ENCODE assay signal across 9 mouse cellular contexts in genomic region chr4:139168985-139169747, GRCm38 (mm10). TPM values are rescaled to one million over a fixed set of nuclear protein-coding genes. Genes with fewer than 3 reads are reported as not detected.
DNase-seq lines count a peak whose midpoint lies in the region; ATAC-seq and TF ChIP-seq lines count a peak whose summit lies in the region.
"Had no signal": no experiment of that assay in that cellular context is flagged by ENCODE, and none has a peak within 500 bp of the region (broad histone marks: within the 10 kb centered on the region; RNA-seq: fewer than 3 reads in every experiment).

No protein-coding gene starts in this region.

- peak; percentile 32 for DNase-seq in kidney, adult 2 months
- DNase-seq in lung, embryonic 14.5 days, result peak; percentile 85
- DNase-seq in splenic B cell, adult 2 months (ENCODE audit: low read depth, low spot score), result peak; percentile 88
- no peak for DNase-seq in c-Kit-positive CD71-positive TER-119-positive erythroid progenitor cells, embryonic 14.5 days (ENCODE audit: low spot score)
- no peak for DNase-seq in urinary bladder, postnatal 14 days (ENCODE audit: low spot score)

- H3K4me2 ChIP-seq in kidney, embryonic 16.5 days (replicated peaks; ENCODE audit: low read depth, low read length), result no peak overlapping the region
- peak overlapping the region; percentile 5; the same call in 1 of the 2 replicates for H3K4me2 ChIP-seq in lung, embryonic 14.5 days
- no peak overlapping the region for H3K4me2 ChIP-seq in forebrain, embryonic 13.5 days
- H3K4me2 ChIP-seq: limb, embryonic 15.5 days had no signal

- no peak overlapping the region for H3K4me3 ChIP-seq in kidney, adult 2 months (ENCODE audit: insufficient read depth, low read depth, low read length)
- H3K4me3 ChIP-seq in kidney, embryonic 16.5 days (ENCODE audit: low read length), result no peak overlapping the region
- peak overlapping the region; percentile 23 for H3K4me3 ChIP-seq in bone marrow, adult 2 months (replicated peaks; ENCODE audit: control insufficient read depth, low read depth, low read length)
- no peak overlapping the region for H3K4me3 ChIP-seq in lung, embryonic 14.5 days (ENCODE audit: low read depth, low read length)
- no peak overlapping the region for H3K4me3 ChIP-seq in forebrain, embryonic 13.5 days
- H3K4me3 ChIP-seq: limb, embryonic 15.5 days had no signal

- 68% methylated on average over 15 of the region's 15 CpGs for WGBS in kidney, adult 2 months
- 80% methylated on average over 15 of the region's 15 CpGs for WGBS in kidney, embryonic 16.5 days
- 15% methylated on average over 15 of the region's 15 CpGs for WGBS in bone marrow, adult 2 months
- WGBS in lung, embryonic 14.5 days, result 35% methylated on average over 15 of the region's 15 CpGs
- WGBS in forebrain, embryonic 13.5 days, result 86% methylated on average over 15 of the region's 15 CpGs

- H3K9me3 ChIP-seq in kidney, embryonic 16.5 days (ENCODE audit: low read length), result no peaks in the 10 kb centered on the region
- no peaks in the 10 kb centered on the region for H3K9me3 ChIP-seq in lung, embryonic 14.5 days (ENCODE audit: low read depth, low read length)
- H3K9me3 ChIP-seq in forebrain, embryonic 13.5 days (replicated peaks), result no peaks in the 10 kb centered on the region
- H3K9me3 ChIP-seq: limb, embryonic 15.5 days had no signal

- H3K27ac ChIP-seq in kidney, adult 2 months (ENCODE audit: insufficient read depth, low read depth, low read length), result no peak overlapping the region
- H3K27ac ChIP-seq in kidney, embryonic 16.5 days (ENCODE audit: low read length), result no peak overlapping the region
- peak overlapping the region; percentile 61 for H3K27ac ChIP-seq in bone marrow, adult 2 months (ENCODE audit: control insufficient read depth, insufficient read depth, low read depth, low read length, poor library complexity)
- peak overlapping the region; percentile 87 for H3K27ac ChIP-seq in lung, embryonic 14.5 days (ENCODE audit: low read depth)
- H3K27ac ChIP-seq in forebrain, embryonic 13.5 days, result no peak overlapping the region
- H3K27ac ChIP-seq: limb, embryonic 15.5 days had no signal

- no peak for TF ChIP-seq CTCF in kidney, adult 2 months (conservative IDR thresholded peaks at IDR 0.05; ENCODE audit: insufficient read depth, insufficient read length, low read depth, low read length)
- no peak for TF ChIP-seq CTCF in bone marrow, adult 2 months (IDR thresholded peaks at IDR 0.05; ENCODE audit: control insufficient read depth, insufficient read depth, low read length)
- TF ChIP-seq CTCF in lung, embryonic 14.5 days (IDR thresholded peaks at IDR 0.05; ENCODE audit: low read depth), result peak; percentile 21

- no peaks in the 10 kb centered on the region for H3K36me3 ChIP-seq in kidney, adult 2 months (ENCODE audit: control insufficient read depth, insufficient read depth, low read length)
- no peaks in the 10 kb centered on the region for H3K36me3 ChIP-seq in kidney, embryonic 16.5 days (ENCODE audit: insufficient read depth, low read length)
- no peaks in the 10 kb centered on the region for H3K36me3 ChIP-seq in lung, embryonic 14.5 days (ENCODE audit: insufficient read depth)
- no peaks in the 10 kb centered on the region for H3K36me3 ChIP-seq in splenic B cell, adult 2 months (ENCODE audit: control insufficient read depth, insufficient read depth, low read length, poor library complexity, severe bottlenecking)
- H3K36me3 ChIP-seq in forebrain, embryonic 13.5 days (ENCODE audit: poor library complexity, severe bottlenecking), result no peaks in the 10 kb centered on the region
- H3K36me3 ChIP-seq: limb, embryonic 15.5 days had no signal

- ATAC-seq in kidney, embryonic 16.5 days (ENCODE audit: low FRiP score, low TSS enrichment), result no peak
- ATAC-seq in lung, embryonic 14.5 days (ENCODE audit: insufficient read depth), result peak; percentile 87
- ATAC-seq in forebrain, embryonic 13.5 days, result no peak

- no peak for TF ChIP-seq POLR2A in kidney, adult 2 months (IDR thresholded peaks at IDR 0.05; ENCODE audit: low read depth, low read length)
- no peak for TF ChIP-seq POLR2A in bone marrow, adult 2 months (IDR thresholded peaks at IDR 0.05; ENCODE audit: borderline replicate concordance, control insufficient read depth, low read depth, low read length)

- H3K9ac ChIP-seq in kidney, embryonic 16.5 days (replicated peaks; ENCODE audit: low read length), result no peak overlapping the region
- no peak overlapping the region for H3K9ac ChIP-seq in lung, embryonic 14.5 days
- H3K9ac ChIP-seq in forebrain, embryonic 13.5 days, result no peak overlapping the region
- H3K9ac ChIP-seq: limb, embryonic 15.5 days had no signal

- no peaks in the 10 kb centered on the region for H3K4me1 ChIP-seq in kidney, adult 2 months (ENCODE audit: control insufficient read depth, insufficient read depth, low read length)
- no peaks in the 10 kb centered on the region for H3K4me1 ChIP-seq in kidney, embryonic 16.5 days (ENCODE audit: insufficient read depth, low read length)
- H3K4me1 ChIP-seq in bone marrow, adult 2 months (ENCODE audit: control insufficient read depth, insufficient read depth, low read length), result no peaks in the 10 kb centered on the region; the same call in 1 of the 2 replicates
- peaks cover 19% of the 10 kb centered on the region for H3K4me1 ChIP-seq in lung, embryonic 14.5 days (ENCODE audit: insufficient read depth)
- no peaks in the 10 kb centered on the region for H3K4me1 ChIP-seq in forebrain, embryonic 13.5 days

- no peaks in the 10 kb centered on the region for H3K27me3 ChIP-seq in kidney, adult 2 months (replicated peaks; ENCODE audit: control insufficient read depth, insufficient read depth, low read length)
- no peaks in the 10 kb centered on the region for H3K27me3 ChIP-seq in kidney, embryonic 16.5 days (ENCODE audit: insufficient read depth, low read length)
- H3K27me3 ChIP-seq in lung, embryonic 14.5 days (ENCODE audit: insufficient read depth, low read length), result no peaks in the 10 kb centered on the region
- no peaks in the 10 kb centered on the region for H3K27me3 ChIP-seq in splenic B cell, adult 2 months (ENCODE audit: control insufficient read depth, insufficient read depth, low read length, poor library complexity, severe bottlenecking)
- H3K27me3 ChIP-seq in forebrain, embryonic 13.5 days, result no peaks in the 10 kb centered on the region
- H3K27me3 ChIP-seq: limb, embryonic 15.5 days had no signal

RNA-seq across cellular contexts. Expression of gene Capzb, which starts 23.5 kb away (rescaled TPM):
- polyA plus RNA-seq in kidney, adult 2 months (2012; rRNA removed), result 102 and 134 TPM in 2 replicates
- 405 and 415 TPM in 2 replicates for polyA plus RNA-seq in kidney, embryonic 16.5 days (2015; fragmentation: Nextera tagmentation; extraction: Ambion mirVana)
- 104 and 160 TPM in 2 replicates for polyA plus RNA-seq in bone marrow, adult 2 months (2011; ENCODE audit: insufficient read depth, insufficient read length, low replicate concordance, missing spikeins)
- polyA plus RNA-seq in lung, embryonic 14.5 days (2014; fragmentation: Nextera tagmentation; extraction: Ambion mirVana), result 332 and 336 TPM in 2 replicates
- 309 TPM in 2 replicates for polyA plus RNA-seq in forebrain, embryonic 13.5 days (2015; fragmentation: Nextera tagmentation; extraction: Ambion mirVana)

RNA-seq across cellular contexts. Expression of gene Minos1, which starts 38.3 kb away (rescaled TPM):
- 100 and 157 TPM in 2 replicates for polyA plus RNA-seq in kidney, adult 2 months (2012; rRNA removed)
- polyA plus RNA-seq in kidney, embryonic 16.5 days (2015; fragmentation: Nextera tagmentation; extraction: Ambion mirVana), result 470 and 478 TPM in 2 replicates
- polyA plus RNA-seq in bone marrow, adult 2 months (2011; ENCODE audit: insufficient read depth, insufficient read length, low replicate concordance, missing spikeins), result 135 and 195 TPM in 2 replicates
- polyA plus RNA-seq in lung, embryonic 14.5 days (2014; fragmentation: Nextera tagmentation; extraction: Ambion mirVana), result 501 and 531 TPM in 2 replicates
- polyA plus RNA-seq in forebrain, embryonic 13.5 days (2015; fragmentation: Nextera tagmentation; extraction: Ambion mirVana), result 429 and 523 TPM in 2 replicates

Comparison
In these comparisons a context has a peak if more than half of its experiments do, and no peak if none do; other contexts are left out.
1. DNase-seq: peak in kidney, adult 2 months (single experiment), lung, embryonic 14.5 days (single experiment) and splenic B cell, adult 2 months (single experiment); none in c-Kit-positive CD71-positive TER-119-positive erythroid progenitor cells, embryonic 14.5 days (single experiment) and urinary bladder, postnatal 14 days (single experiment).
2. H3K27ac ChIP-seq: peak in bone marrow, adult 2 months (single experiment) and lung, embryonic 14.5 days (single experiment); none in kidney, adult 2 months (single experiment), kidney, embryonic 16.5 days (single experiment) and forebrain, embryonic 13.5 days (single experiment).